Mouse (Mus musculus): ENCODE results near the gene Rad54l. TPM values are rescaled to one million over a fixed set of nuclear protein-coding genes. Genes with fewer than 3 reads are reported as not detected.

Gene Rad54l
- total RNA-seq, 2 experiments from 2014 or later = 25.8 to 40.2 TPM

Other genes with a start within 250 kb of the Rad54l start
- not detected in 2 replicates for gene Kncn, start 239.3 kb downstream of the Rad54l start, total RNA-seq (2015; ENCODE audit: low replicate concordance)
- not detected in 2 replicates for gene Kncn, start 239.3 kb downstream of the Rad54l start, total RNA-seq (2017; ENCODE audit: low replicate concordance)
- not detected in 2 replicates for gene 6430628N08Rik, start 233.0 kb downstream of the Rad54l start, total RNA-seq (2015; ENCODE audit: low replicate concordance)
- not detected in 2 replicates for gene 6430628N08Rik, start 233.0 kb downstream of the Rad54l start, total RNA-seq (2017; ENCODE audit: low replicate concordance)
- not detected in 2 replicates for gene Dmbx1, start 183.8 kb downstream of the Rad54l start, total RNA-seq (2015; ENCODE audit: low replicate concordance)
- gene Dmbx1, start 183.8 kb downstream of the Rad54l start, total RNA-seq (2017; ENCODE audit: low replicate concordance) = not detected in 2 replicates
- gene Faah, start 105.8 kb downstream of the Rad54l start, total RNA-seq (2015; ENCODE audit: low replicate concordance) = 0.84 TPM in 1 of 2 replicates, not detected in the other
- 0.64 TPM in 1 of 2 replicates, not detected in the other for gene Faah, start 105.8 kb downstream of the Rad54l start, total RNA-seq (2017; ENCODE audit: low replicate concordance)
- 0.84 and 3.6 TPM in 2 replicates for gene Nsun4, start 69.8 kb downstream of the Rad54l start, total RNA-seq (2015; ENCODE audit: low replicate concordance)
- 1.4 and 2.1 TPM in 2 replicates for gene Nsun4, start 69.8 kb downstream of the Rad54l start, total RNA-seq (2017; ENCODE audit: low replicate concordance)
- gene Uqcrh, start 48.6 kb downstream of the Rad54l start, total RNA-seq (2015; ENCODE audit: low replicate concordance) = 302 and 380 TPM in 2 replicates
- 113 and 237 TPM in 2 replicates for gene Uqcrh, start 48.6 kb downstream of the Rad54l start, total RNA-seq (2017; ENCODE audit: low replicate concordance)
- 8.3 and 9.2 TPM in 2 replicates for gene Lrrc41, start 48.4 kb downstream of the Rad54l start, total RNA-seq (2015; ENCODE audit: low replicate concordance)
- 5.4 and 11.9 TPM in 2 replicates for gene Lrrc41, start 48.4 kb downstream of the Rad54l start, total RNA-seq (2017; ENCODE audit: low replicate concordance)
- 1.4 TPM in 1 of 2 replicates, not detected in the other for gene Pomgnt1, start 150 bp upstream of the Rad54l start, total RNA-seq (2015; ENCODE audit: low replicate concordance)
- 1.0 and 2.6 TPM in 2 replicates for gene Pomgnt1, start 150 bp upstream of the Rad54l start, total RNA-seq (2017; ENCODE audit: low replicate concordance)
- not detected in 2 replicates for gene Lurap1, start 27.6 kb upstream of the Rad54l start, total RNA-seq (2015; ENCODE audit: low replicate concordance)
- not detected in 2 replicates for gene Lurap1, start 27.6 kb upstream of the Rad54l start, total RNA-seq (2017; ENCODE audit: low replicate concordance)
- gene Tspan1, start 43.9 kb upstream of the Rad54l start, total RNA-seq (2015; ENCODE audit: low replicate concordance) = not detected in 2 replicates
- gene Tspan1, start 43.9 kb upstream of the Rad54l start, total RNA-seq (2017; ENCODE audit: low replicate concordance) = not detected in 2 replicates
- gene 1700042G07Rik, start 49.7 kb upstream of the Rad54l start, total RNA-seq (2015; ENCODE audit: low replicate concordance) = not detected in 2 replicates
- gene 1700042G07Rik, start 49.7 kb upstream of the Rad54l start, total RNA-seq (2017; ENCODE audit: low replicate concordance) = not detected in 2 replicates
- not detected in 2 replicates for gene Gm49337, start 49.7 kb upstream of the Rad54l start, total RNA-seq (2015; ENCODE audit: low replicate concordance)
- 1.7 TPM in 1 of 2 replicates, not detected in the other for gene Gm49337, start 49.7 kb upstream of the Rad54l start, total RNA-seq (2017; ENCODE audit: low replicate concordance)
- gene Pik3r3, start 97.9 kb upstream of the Rad54l start, total RNA-seq (2015; ENCODE audit: low replicate concordance) = 1.8 and 2.1 TPM in 2 replicates
- gene Pik3r3, start 97.9 kb upstream of the Rad54l start, total RNA-seq (2017; ENCODE audit: low replicate concordance) = 0.26 and 5.7 TPM in 2 replicates

All from erythroid progenitor cell, adult 5-6 weeks (primary cell).